Mouse (Mus musculus): ENCODE results near the gene Adcy3. TPM values are rescaled to one million over a fixed set of nuclear protein-coding genes. Genes with fewer than 3 reads are reported as not detected.

The Adcy3 gene
- total RNA-seq, 4 experiments from 2014 or later, result 0.85 to 1.5 (median 1.3) TPM

DNA sequence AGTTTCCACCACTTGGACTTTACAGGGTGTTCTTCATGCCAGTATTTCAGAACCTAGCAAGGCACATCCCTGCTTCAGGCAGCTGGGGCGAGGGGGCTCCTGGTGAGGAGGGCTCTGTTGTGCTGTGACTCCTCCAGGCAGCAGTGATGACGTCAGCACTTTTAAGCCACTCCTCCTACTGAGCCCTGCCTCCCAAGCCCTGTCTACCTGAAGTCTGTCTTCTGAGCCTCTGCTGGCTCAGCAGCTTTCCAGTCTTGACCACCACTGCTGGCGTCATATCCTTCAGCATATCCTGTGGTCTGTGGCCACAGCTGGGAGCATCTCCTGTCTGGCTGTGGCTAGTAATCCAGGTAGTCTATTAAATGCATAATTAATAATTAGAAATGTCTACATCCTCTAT, 47.6 kb downstream of the Adcy3 start:
- DNase-seq (ENCODE audit: low spot score in 2 of 2), result no peak

DNA sequence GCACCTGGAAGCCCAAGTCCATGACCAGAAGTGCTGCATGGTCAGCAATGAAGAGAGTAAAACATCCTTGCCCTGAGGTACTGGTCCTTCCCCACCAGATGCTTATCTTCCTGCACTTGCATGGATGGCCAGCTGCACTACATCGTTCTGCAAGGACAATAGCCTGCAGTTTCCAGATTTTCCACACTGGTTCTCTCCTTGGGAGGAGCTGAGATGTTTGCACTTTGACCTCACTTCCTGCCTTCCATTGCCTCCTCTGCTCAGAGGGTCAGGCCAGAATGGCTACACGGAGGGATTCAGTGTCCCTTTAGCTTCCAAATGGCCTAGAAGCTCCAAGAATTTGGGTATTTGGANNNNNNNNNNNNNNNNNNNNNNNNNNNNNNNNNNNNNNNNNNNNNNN, 51.7 kb downstream of the Adcy3 start:
- no peak for DNase-seq (ENCODE audit: low spot score in 2 of 2)

DNA sequence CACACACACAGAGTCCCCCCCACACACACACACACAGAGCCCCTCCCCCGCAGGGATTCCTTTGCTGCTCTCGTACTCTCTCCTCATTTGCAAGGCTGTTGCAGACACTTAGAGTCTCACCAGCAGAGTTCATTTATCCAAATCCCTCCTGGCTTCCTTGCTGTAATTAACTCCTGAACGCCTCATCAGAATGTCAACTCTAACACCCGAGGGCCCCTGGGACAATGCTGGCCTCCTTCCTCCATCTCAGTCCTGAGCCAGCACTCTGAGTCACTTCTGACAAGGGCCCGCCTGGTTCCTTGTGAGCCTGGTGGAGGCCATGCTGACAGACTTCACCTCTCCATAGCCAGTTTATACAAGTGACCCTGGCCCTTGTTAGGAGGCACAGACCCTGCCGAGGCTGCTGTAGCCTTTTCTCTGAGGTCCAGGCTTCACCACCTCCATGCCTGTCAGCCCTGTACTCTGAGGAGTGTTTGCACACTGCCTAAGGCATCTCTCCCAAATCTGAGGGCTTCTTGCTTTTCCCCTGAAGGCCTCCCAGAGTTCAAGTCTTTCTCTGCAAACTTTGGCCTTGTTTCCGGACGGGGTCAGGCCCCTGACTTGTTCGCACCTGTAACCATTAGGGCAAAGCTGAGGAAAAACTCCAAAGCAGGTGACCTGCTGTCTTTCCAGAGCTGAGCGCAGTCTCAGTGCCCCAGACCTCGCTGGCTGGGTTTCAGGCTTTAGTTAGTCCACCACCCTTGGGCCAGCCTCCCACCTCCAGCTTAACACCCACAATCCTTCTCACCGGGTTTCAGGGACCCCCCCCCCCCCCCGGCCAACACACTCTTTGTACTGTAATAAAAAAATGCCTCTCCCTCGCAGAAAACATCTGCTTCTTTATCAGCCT, 55.5 kb downstream of the Adcy3 start:
- peak; percentile 61 to 62 for DNase-seq (ENCODE audit: low spot score in 2 of 2)

DNA sequence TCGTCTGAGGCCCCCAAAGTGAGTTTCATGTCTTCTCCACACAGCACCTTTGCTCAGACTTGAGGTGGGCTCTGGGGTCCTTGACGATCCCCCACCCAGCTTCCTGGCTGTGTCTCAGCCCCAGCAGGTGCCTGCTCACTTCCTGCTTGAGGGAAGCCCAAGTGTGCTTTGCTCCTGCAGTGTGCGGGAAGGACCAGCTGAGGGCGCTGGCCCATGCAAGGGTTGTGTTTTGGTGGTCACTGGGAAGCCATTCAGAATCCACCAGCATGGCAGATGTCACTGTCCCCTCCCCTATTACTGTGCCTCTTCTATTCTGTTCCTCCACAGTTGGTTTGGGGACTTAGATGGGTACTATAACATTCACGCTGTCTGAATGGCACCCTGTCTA, 56.2 kb downstream of the Adcy3 start:
- no peak for DNase-seq (ENCODE audit: low spot score in 2 of 2)

DNA sequence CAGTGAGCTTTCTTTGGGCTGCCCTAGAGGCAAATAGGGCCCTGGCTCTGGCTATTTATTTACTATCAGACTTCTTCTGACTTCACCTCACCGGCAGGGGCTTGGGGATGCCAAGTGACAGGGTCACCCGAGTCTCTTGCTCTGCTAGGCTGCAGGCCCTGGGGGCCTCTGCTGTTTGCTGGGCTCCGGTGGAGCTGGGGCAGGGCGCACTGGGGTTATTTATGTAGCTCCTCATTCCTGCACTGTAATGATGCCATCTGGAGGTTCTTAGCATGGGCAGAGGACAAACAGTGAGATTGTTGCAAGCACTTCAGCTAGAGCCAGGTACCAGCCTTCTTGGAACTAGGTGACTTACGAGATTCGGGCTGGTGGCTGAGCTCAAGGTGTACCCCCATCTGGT, 59.6 kb downstream of the Adcy3 start:
- DNase-seq (ENCODE audit: low spot score in 2 of 2), result no peak

DNA sequence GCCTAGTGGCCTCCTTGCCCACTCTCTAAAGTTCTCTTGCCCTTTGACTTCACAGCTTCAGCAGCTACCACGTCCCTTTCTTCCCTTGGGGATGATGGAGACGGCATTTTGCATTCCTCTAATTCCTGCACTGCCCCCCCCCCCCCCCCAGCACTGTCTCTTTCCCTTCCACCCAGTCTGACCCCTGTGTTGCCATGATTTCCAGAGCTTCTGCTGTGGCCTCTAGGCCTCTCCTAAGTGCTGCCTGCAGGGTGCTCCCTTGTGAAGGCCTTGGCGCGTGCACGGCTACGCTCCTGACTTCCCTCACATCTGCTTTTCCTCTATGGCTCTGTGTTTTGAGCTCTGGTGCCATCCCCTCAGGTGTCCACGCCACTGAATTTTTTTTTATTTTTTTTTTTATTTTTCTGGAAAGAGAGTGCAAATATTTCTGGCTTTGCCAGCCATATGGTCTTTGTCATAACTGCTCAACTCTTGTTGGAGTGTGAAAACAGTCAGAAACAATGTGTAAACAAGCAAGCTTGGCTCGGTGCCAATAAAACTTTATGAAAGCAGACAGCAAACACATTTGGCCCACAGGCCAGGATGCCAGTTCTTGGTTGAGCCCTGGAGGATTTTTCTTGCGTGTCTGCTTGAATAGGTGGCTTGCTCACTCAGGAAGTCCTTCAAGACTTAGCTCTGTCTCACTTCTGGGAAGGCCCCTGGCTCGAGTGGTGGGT, 60.3 kb downstream of the Adcy3 start:
- no peak for DNase-seq (ENCODE audit: low spot score in 2 of 2)

DNA sequence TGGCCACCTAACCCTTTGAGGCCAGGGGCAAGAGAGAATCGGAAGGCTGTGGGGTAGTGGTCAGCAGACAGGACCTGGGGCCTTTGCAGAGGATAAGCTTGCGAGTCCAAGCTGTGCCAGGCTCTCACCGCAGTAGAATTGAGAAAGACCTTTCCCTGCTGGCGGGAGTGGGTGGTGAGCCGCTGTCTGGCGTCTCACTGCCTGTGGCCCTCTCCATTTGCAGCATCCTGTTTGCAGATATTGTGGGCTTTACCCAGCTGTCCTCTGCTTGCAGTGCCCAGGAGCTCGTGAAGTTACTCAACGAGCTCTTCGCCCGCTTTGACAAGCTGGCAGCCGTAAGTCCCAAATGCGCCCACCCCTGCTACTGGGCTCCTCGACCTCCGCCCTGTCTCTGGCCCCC, 61.7 kb downstream of the Adcy3 start:
- DNase-seq (ENCODE audit: low spot score in 2 of 2), result no peak

DNA sequence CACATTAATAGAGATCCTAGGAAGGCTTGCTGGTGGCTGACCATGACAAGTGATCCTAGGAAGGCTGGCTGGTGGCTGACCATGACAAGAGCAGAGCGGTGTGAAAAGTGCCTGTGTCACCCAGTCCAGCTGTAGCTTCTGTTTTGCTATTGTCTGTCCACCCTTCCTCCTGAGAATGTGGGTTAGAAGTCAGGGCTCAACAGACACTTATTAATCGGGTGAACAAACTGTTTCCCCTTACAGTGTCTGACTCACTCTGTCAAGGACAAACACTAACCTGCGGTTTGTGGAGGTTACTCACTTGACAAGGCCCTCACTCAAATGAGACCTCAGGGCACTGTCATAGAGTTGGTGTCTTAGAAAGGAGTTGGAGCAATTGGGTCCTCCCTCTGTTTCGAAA, 65.8 kb downstream of the Adcy3 start:
- DNase-seq (ENCODE audit: low spot score in 2 of 2), result no peak

DNA sequence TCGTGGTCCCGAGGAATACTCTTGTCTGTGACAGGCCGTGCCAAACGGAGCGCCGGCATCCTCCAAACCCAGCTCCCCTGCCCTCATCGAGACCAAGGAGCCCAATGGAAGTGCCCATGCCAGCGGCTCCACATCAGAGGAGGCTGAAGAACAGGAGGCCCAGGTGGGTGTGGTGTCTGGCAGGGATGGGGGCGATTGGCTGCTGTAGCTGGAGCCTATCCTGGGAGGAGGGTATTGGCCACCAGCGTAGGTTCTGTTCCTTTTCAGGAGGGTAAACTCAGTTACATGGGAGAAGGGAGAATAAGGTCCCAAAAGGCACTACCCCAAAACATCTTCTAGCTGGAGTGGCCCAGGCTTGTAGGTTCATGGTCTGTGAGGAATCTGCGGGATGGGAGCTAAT, 66.4 kb downstream of the Adcy3 start:
- no peak for DNase-seq (ENCODE audit: low spot score in 2 of 2)

DNA sequence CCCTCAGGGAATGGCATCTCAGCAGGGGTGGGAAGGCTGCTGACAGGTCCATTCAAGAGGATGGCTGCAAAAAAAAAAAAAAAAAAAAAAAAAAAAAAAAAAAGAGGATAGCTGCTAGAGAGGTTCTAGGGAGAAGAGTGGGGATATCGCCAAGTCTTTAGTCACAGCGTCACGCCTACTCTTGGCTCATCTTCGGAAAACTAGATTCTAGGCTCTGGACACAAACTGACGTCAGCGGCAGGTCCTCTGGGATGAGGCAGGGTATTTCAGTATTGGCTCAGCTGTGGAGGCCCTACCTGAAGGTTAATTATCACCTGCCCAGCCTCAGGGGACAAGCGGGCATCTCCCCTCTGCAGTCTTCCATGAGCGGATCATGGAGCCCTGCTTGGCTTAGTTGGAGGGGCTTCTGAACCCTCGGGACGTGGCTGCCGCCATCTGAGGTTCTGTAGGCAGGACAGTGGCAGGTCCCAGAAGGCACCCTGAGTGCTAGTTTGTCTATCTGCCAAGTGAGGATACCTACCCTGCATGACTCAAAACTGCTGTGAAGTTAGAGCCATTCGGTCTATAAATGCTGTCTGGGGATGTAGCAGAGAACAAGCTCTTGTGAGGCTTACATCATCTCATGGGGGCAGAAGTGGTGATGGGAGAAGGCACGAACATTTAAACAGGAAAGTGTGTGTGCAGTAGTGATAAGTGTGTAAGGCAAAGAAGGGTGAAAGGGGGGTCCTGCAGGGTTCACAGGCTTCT, 68.7 kb downstream of the Adcy3 start:
- DNase-seq (ENCODE audit: low spot score in 2 of 2), result peak; percentile 52 to 61

DNA sequence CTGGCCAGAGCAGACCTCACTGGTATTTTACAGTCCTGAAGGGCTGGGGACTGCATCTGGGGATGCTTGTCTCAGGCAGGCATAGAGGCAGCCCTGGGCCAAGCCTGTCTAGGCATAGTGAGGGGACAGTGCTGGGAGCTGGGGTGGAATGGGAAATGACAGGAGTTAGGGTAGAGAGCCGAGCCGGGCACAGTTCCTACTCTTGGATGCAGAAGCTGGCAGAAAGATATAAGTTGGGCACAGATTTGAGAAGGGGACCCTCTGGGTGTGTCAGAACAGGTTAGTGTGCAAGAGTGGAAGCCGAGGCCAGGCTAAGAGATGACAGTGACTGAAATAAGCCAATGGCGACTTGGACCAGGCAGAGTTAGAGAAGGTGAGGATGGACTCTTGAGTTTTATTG, 69.3 kb downstream of the Adcy3 start:
- peak; percentile 1 to 2 for DNase-seq (ENCODE audit: low spot score in 2 of 2)

DNA sequence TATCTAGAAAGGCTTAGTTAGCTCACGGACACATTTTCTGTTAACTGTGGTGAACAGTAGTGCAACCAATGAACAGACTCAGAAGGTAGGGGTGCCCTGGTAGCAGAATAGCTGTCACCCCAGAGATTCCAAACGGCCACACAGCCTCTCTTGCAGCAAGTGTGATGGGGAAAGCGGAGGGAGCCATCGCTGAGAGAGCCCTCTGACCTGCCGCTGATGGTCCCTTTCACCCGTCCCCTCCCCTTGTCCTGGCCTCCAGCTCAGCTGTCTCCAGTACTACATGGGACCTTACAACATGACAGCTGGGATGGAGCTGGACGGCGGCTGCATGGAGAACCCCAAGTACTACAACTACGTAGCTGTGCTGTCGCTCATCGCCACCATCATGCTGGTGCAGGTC, 73.2 kb downstream of the Adcy3 start:
- DNase-seq (ENCODE audit: low spot score in 2 of 2), result no peak

DNA sequence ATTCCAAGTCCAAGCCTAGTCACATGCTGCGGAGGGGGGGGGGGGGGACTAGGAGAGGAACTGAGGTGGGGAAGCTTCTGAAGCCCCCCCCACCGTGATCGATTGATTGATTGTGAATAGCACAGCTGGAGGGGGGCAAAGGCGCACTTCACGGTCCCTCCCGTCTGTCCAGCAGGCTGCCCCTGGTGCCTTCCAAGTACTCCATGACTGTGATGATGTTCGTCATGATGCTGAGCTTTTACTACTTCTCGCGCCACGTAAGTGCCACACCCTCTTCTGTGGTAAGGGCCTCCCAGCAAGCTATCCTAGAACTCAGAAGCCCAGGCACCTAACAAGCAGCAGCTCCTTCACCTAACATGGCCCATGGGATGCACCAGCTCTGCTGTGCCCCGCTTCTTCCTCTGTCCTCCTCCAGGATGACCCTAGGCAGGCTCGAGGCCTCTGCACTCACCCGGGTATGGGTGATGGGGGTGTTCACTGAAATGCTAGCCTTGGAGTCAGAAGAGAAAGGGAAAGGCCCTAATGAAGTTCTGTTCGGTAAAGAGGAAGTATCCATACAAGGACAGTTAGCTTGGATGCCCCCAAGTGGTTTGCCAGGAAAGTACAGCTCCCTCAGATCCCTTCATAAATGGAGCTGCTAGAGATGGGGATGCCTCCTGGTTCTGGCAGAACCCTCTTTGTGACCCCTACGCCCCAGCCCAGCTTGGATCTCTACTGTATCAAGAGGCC, 75.7 kb downstream of the Adcy3 start:
- DNase-seq (ENCODE audit: low spot score in 2 of 2), result peak in 1 of 2 experiments; percentile 31

DNA sequence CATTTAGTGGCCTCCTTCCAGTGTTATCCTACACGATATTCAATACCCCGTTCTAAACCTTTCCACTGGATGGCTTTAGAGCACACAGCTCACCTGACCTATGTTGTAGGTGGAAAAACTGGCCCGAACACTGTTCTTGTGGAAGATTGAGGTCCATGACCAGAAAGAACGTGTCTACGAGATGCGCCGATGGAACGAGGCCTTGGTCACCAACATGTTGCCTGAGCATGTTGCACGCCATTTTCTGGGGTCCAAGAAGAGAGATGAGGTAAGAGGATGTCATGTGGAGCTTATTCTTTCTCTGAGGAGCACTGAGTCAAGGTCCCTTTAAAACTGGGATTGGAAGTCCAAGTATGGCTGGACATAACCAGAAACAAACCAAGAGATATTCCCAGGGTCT, 76.3 kb downstream of the Adcy3 start:
- DNase-seq (ENCODE audit: low spot score in 2 of 2), result no peak

DNA sequence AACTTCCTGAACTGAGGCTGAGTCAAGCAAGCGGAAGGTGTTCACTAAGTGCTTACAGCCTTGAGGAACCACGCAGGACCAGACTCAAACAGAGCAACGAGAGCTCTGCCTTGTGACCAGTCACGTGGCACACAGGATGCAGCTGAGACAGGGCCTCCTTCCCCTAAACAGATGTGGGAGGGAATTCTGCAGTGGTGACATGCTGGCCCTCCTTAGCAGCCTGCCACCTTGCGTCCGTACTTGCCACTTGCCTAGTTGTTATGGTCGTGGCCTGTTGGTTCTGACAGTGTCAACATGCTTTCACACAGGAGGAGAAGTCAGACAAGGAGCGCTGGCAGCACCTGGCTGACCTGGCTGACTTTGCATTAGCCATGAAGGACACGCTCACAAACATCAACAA, 78.3 kb downstream of the Adcy3 start:
- no peak for DNase-seq (ENCODE audit: low spot score in 2 of 2)

DNA sequence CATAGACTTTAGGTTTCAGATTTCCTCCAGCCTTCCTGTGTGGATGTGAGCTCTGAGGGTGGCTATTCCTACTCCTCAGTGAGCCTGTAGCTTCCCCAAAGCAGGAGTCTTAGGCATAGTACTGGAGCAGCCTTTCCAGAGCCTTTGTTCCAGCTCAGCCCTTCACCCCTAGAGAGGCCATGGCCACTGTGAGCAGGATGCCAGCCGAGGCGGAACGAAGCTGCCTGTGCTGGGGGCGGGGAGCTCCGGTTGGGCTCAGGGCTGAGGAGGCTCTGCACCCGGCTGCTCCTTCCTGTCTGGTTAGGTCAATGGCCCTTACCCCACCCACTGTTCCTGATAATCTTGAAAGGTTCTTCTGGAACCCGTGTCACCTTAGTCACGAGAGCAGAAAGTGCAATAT, 80.0 kb downstream of the Adcy3 start:
- no peak for DNase-seq (ENCODE audit: low spot score in 2 of 2)

DNA sequence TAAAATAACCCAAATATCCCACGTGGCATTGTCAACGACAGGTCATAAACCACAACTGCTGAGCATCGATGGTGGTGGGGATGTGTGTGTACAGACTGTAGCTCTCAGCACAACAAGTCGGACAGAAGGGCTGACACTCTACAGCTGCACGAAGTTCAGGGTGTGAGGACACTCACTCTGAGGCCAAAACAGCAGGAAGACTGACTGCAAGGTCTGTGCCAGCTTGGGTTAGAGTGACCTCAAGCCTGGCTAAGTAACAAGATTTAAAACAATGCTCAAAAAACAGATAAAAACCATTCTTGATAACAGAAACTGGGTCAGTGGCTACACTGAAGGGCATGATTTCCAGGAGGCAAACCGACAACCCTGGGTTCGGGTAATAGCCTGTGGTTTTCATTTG, 97.3 kb downstream of the Adcy3 start:
- no peak for DNase-seq (ENCODE audit: low spot score in 2 of 2)

DNA sequence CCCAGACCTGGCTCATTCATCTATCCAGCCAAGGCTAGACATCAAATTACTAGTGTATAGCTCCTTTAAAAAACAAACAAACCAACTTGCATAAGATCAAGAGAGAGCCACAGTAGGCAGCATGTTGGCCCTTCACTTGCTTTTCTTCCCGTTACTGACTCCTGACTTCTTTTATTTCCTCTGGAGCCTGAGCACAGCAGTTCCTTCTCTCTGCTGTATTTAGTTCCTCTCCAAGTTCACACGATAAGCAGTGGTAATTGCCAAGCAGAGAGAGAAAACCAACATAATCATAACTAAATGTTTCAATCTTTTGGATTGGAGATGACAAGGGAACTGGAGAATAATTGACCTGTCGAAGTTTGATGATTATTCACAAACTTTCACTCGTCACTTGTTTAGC, 99.9 kb downstream of the Adcy3 start:
- no peak for DNase-seq (ENCODE audit: low spot score in 2 of 2)

DNA sequence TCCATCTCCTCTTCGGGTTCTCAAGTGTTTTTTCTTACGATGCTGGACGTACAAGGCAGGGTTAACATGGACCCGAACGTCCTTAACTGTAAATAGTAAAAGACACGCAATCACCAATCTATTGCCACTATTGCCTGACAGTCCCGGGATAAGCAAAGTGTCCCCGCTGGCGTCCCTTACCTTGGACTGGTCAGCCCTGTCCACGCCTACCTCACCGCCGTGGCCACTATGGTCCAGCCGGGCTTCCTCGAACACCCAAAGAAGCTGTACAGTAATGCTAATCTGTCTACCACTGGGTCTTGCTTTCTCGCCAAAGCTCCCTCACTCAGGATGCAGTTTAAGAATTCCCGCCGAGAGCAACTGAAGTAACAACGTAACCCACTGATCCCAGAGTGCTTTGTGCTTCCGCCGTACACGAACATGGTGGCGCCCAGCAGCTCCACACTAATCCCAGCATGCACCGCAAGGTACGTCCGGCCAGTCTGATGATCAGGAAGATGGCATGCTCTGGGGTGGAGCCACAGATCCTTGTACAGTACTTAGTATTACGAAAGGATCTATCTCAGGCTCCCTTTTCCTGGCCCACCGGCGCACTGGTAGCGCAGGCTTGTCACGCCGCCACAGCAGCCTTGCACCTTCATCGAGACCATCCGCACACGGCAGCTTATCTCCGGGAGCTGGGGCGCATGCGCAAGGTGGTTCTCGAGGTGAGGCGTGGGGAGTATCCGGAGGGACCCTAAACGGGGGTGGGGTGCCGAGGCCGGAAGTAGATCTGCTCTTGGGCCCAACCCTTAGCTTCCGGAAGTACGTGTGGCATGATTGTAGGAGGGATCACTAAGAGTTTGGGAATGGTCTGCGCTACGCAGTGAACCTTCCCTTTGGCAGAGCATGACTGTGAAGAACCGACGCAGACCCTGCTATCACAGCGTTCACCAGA, 100.9 kb downstream of the Adcy3 start, which contains the start of the genes Ptrhd1 and Cenpo:
Ptrhd1 (plus strand) TSS at position 456 of the 937 bp plus-strand sequence.
Cenpo (minus strand) TSS at position 723 of the 937 bp plus-strand sequence.
- DNase-seq (ENCODE audit: low spot score in 2 of 2), result peak; percentile 96

DNA sequence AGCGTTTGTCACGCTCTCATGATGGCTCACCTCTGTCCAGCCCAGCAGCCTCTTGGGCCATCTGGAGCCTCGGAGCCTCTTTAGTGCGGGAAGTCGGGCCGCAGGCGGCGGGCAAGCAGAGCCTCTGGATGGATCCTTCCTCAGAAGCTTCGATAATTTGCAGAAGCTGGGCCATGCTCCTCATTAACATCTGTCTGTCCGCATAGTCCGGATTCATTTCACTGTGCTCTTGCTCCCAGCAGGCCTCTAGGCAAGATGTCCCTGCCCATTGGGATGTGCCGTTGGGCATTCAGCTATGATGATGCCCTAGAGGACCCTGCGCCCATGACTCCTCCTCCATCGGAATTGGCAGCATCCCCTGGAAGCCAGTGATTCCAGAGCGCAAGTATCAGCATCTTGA, 104.6 kb downstream of the Adcy3 start:
- no peak for DNase-seq (ENCODE audit: low spot score in 2 of 2)
